Mouse (Mus musculus): Measurements from ENCODE around the gene Gnb3. TPM values are rescaled to one million over a fixed set of nuclear protein-coding genes. Genes with fewer than 3 reads are reported as not detected.

The Gnb3 gene
- 1 to 10 TPM in 2 of 4 experiments, under 1 TPM in 2; 0.70 to 1.1 (median 1.0) TPM for total RNA-seq (2022)

- DNase-seq (ENCODE audit: low spot score in 2 of 2), result no peak
These were observed at the start of gene Gnb3 for GRCm38 (mm10) chr6:124840241-124841167. Gnb3 (minus strand) TSS chr6:124840275.

GRCm38 (mm10) chr6:124888555-124889125 lies 48.6 kb upstream of the Gnb3 start:
- no peak for DNase-seq (ENCODE audit: low spot score in 2 of 2)

- no peak for DNase-seq (ENCODE audit: low spot score in 2 of 2)
These were observed 47.9 kb upstream of the Gnb3 start, which contains the start of gene Cd4 for GRCm38 (mm10) chr6:124887986-124888385. Cd4 (minus strand) TSS chr6:124888221.

- DNase-seq (ENCODE audit: low spot score in 2 of 2), result no peak
These were observed 45.9 kb upstream of the Gnb3 start for GRCm38 (mm10) chr6:124885956-124886381.

- no peak for DNase-seq (ENCODE audit: low spot score in 2 of 2)
These were observed 44.8 kb upstream of the Gnb3 start for GRCm38 (mm10) chr6:124884714-124885500.

GRCm38 (mm10) chr6:124883351-124883750 lies 43.3 kb upstream of the Gnb3 start:
- DNase-seq (ENCODE audit: low spot score in 2 of 2), result no peak

GRCm38 (mm10) chr6:124881821-124882220 lies 41.7 kb upstream of the Gnb3 start:
- no peak for DNase-seq (ENCODE audit: low spot score in 2 of 2)

GRCm38 (mm10) chr6:124879390-124879789 lies 39.3 kb upstream of the Gnb3 start:
- no peak for DNase-seq (ENCODE audit: low spot score in 2 of 2)

- no peak for DNase-seq (ENCODE audit: low spot score in 2 of 2)
These were observed 34.3 kb upstream of the Gnb3 start for GRCm38 (mm10) chr6:124874348-124874747.

GRCm38 (mm10) chr6:124866560-124866959 lies 26.5 kb upstream of the Gnb3 start:
- no peak for DNase-seq (ENCODE audit: low spot score in 2 of 2)

GRCm38 (mm10) chr6:124865766-124866362 lies 25.8 kb upstream of the Gnb3 start:
- DNase-seq (ENCODE audit: low spot score in 2 of 2), result no peak

GRCm38 (mm10) chr6:124863658-124864298 lies 23.7 kb upstream of the Gnb3 start, which contains the start of gene Gpr162:
Gpr162 (minus strand) TSS chr6:124863983.
- peak in 1 of 2 experiments; percentile 24 for DNase-seq (ENCODE audit: low spot score in 2 of 2)

GRCm38 (mm10) chr6:124863125-124863657 lies 23.1 kb upstream of the Gnb3 start:
- DNase-seq (ENCODE audit: low spot score in 2 of 2), result no peak

GRCm38 (mm10) chr6:124862406-124863124 lies 22.5 kb upstream of the Gnb3 start:
- no peak for DNase-seq (ENCODE audit: low spot score in 2 of 2)

- no peak for DNase-seq (ENCODE audit: low spot score in 2 of 2)
These were observed 21.7 kb upstream of the Gnb3 start for GRCm38 (mm10) chr6:124861802-124862201.

GRCm38 (mm10) chr6:124861266-124861665 lies 21.2 kb upstream of the Gnb3 start:
- DNase-seq (ENCODE audit: low spot score in 2 of 2), result no peak

- DNase-seq (ENCODE audit: low spot score in 2 of 2), result no peak
These were observed 20.4 kb upstream of the Gnb3 start for GRCm38 (mm10) chr6:124860511-124860910.

GRCm38 (mm10) chr6:124859725-124860124 lies 19.6 kb upstream of the Gnb3 start:
- DNase-seq (ENCODE audit: low spot score in 2 of 2), result peak; percentile 70 to 74

- DNase-seq (ENCODE audit: low spot score in 2 of 2), result no peak
These were observed 18.7 kb upstream of the Gnb3 start for GRCm38 (mm10) chr6:124858561-124859318.

All from gastrocnemius, adult 8-10 months (tissue).